Mouse (Mus musculus) erythroblast, embryonic 14.5 days (primary cell): ENCODE data around the gene Kap. TPM values are rescaled to one million over a fixed set of nuclear protein-coding genes. Genes with fewer than 3 reads are reported as not detected.

ENCODE experiments used
- H3K27me3 ChIP-seq: 2 replicates; pipeline ENCODE4 v1.6.1; 2012; ENCODE audit warnings: inconsistent platforms; ENCODE audit not compliant: control insufficient read depth
- H3K36me3 ChIP-seq: 2 replicates; pipeline ENCODE4 v1.6.1; 2012; ENCODE audit warnings: mild to moderate bottlenecking, inconsistent platforms; ENCODE audit not compliant: control insufficient read depth
- H3K4me1 ChIP-seq: 2 replicates; pipeline ENCODE4 v1.6.1; 2012; ENCODE audit warnings: inconsistent platforms; ENCODE audit not compliant: control insufficient read depth
- H3K4me3 ChIP-seq: replicated peaks from 2 replicates; pipeline ENCODE3; 2012; ENCODE audit warnings: moderate library complexity, mild to moderate bottlenecking, inconsistent platforms
- H3K9me3 ChIP-seq: 2 replicates; pipeline ENCODE4 v1.6.1; 2012; ENCODE audit warnings: low read length, inconsistent platforms, mixed read lengths; ENCODE audit not compliant: control insufficient read depth
- GATA1 ChIP-seq: IDR thresholded peaks from 2 replicates; pipeline ENCODE4 v1.6.1; 2012; ENCODE audit warnings: low read length, inconsistent platforms, mixed read lengths
- TAL1 ChIP-seq: IDR thresholded peaks from 3 replicates; pipeline ENCODE4 v1.6.1; 2012; ENCODE audit warnings: low read length, inconsistent platforms, mixed read lengths
- polyA plus RNA-seq: library from polyadenylated mRNA; stranded (reverse); fragments of >175 nt; gene quantifications from 2 replicates; pipeline ENCODE4 v1.2.3, GENCODE M21; 2012

Gene Kap
- polyA plus RNA-seq, 1 experiment, result not detected

DNA sequence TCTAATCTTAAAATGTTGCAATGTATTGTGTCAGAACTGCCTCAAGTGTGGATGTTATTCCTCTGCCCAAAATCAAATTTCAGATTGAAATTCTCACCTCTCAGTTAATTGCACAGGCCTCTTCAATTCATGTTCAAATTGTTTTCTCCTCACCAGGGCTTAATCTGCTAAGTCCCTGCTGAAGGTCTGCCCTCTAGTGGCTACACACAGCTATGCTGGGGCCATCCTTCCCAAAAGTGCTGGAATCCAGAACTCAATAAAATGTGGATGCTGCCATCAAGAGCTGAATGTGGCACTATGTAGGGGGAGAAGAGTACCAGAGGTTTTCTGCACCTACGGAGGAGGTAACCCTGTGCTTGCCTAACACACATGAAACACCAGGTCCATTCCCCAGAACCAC is 41.2 kb downstream of the Kap start:
- Histone ChIP-seq H3K9me3 (no peaks in the 10 kb centered on the region), H3K36me3 (no peaks in the 10 kb centered on the region), H3K27me3 (no peaks in the 10 kb centered on the region), H3K4me1 (no peaks in the 10 kb centered on the region), H3K4me3 (no peak overlapping the region)
- TF ChIP-seq GATA1 (no peak), TAL1 (no peak)

Other genes starting within 250 kb of the Kap start
- 0.42 and 1.1 TPM in 2 replicates for gene Etv6, start 181.9 kb upstream of the Kap start, polyA plus RNA-seq